Mouse (Mus musculus) kidney, adult 8-10 months (tissue): ENCODE data around the gene Gtf2i.

Source experiments
- DNase-seq, 2 experiments: peaks; one replicate each; pipeline ENCODE4 v3.0.0; 2022

Gtf2i gene

GRCm38 (mm10) chr5:134275021-134275420 lies 39.5 kb downstream of the Gtf2i start:
- DNase-seq = peak; percentile 76 to 77

DNA sequence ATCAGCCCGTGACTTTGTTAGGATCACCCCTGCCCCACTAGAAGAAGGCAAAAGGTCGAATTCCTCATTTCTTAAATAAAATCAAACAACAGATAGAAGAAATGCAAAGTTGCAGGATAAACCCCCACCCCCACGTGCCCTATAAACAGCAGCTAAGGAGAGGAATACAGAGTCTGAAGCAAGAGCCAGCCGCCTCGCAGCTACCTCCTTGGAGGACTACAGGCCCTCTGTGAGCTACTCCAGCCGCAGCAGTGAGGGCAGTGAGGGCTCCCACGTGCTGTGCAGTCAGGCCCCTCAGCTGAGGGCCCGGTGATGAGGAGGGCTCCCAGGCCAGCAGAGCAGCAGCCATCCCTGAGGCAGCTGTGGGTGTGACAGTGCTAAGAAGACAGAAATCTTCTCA lies 40.8 kb downstream of the Gtf2i start:
- DNase-seq = peak; percentile 31 to 55

GRCm38 (mm10) chr5:134272761-134273160 lies 41.8 kb downstream of the Gtf2i start:
- peak; percentile 39 to 70 for DNase-seq

GRCm38 (mm10) chr5:134271421-134271820 lies 43.1 kb downstream of the Gtf2i start:
- DNase-seq = peak; percentile 71 to 79

GRCm38 (mm10) chr5:134270566-134270965 lies 44.0 kb downstream of the Gtf2i start:
- DNase-seq = no peak

DNA sequence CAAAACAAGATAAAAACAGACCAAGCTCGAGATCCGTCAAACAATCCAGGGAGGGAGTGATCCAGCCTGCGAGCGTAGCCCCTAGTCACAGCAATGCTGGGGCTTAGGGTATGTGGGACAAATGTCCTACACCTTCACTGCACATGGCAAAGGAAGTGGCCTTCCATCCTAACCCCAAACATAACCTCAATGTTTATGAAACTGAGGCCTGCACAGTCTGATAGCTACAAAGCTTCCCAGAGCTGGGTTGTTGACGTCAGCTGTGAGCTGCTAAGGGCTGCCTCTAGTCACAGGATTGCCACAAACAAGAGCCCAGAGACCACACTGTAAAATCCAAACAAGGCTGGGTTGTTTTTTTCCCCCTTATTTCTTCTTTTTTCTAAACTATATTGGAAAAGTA lies 44.8 kb downstream of the Gtf2i start:
- no peak for DNase-seq

- DNase-seq = no peak
These were observed 45.8 kb downstream of the Gtf2i start for GRCm38 (mm10) chr5:134268751-134269150.

GRCm38 (mm10) chr5:134266404-134266803 lies 48.2 kb downstream of the Gtf2i start:
- no peak for DNase-seq

DNA sequence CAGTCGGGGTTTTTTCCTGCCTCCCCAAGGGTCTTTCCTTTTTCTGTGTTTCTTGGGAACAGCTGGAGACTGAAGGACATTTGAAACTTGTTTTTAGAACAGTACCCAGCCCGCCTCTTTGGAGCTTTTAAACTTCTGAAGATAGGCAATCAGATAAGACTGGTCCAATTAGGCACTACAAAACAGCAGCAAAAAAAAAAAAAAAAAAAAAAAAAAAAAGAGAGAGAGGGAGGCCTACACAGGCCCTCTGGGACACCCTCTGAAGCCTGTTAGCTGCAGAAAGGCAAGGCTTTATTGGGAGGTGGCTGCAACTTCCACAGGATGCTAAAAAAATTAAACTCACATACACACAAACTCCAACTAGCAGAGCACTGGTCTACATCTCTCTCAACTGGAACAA lies 48.7 kb downstream of the Gtf2i start:
- no peak for DNase-seq

DNA sequence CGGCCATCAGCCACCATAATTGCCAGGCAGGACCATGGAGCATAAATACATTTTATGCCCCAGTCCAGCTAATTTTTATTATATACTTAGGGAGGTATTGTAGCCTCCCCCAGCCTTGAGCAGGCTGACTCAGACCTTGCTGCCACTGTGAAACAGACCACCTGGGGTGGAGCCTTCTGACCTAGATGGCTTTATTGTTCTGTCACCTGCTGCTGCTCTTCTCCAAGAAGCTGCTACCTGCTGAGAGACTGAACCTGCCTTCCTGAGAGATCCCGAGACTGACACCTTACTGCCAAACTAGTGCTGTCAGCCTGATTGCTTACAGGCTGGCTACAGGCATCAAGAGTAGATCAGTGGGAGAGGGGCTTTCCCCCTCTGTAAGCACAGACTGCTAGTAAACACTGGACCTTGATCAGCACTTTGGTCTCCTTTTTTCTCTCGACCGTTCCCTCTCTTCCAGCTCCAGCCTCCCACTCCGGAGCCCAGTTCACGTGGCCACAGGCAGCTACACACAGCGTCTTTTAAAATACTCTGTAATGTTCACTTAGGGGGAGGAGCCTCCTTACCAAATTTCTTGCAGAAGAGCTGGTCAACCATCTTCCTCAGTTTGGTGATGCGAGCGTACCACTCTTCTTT lies 54.4 kb downstream of the Gtf2i start:
- no peak for DNase-seq

DNA sequence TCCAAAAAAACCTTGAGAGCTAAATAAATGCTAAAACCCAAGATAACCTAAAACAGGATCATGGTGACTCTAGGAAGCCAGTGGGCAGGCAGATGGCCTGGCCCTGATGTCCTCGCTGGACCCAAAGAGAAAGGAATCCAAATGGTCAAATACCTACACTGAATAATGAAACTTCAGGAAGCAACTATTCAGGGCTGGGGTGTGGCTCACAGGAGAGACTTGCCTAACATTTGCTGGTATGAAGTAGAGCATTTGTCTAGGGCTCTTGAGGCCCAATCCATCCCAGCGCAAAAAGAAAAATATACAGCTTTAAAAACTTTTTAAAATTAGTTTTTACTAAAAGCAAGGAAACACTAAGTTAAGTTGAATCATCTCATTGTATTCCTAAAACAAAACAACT lies 55.6 kb downstream of the Gtf2i start:
- DNase-seq = no peak

DNA sequence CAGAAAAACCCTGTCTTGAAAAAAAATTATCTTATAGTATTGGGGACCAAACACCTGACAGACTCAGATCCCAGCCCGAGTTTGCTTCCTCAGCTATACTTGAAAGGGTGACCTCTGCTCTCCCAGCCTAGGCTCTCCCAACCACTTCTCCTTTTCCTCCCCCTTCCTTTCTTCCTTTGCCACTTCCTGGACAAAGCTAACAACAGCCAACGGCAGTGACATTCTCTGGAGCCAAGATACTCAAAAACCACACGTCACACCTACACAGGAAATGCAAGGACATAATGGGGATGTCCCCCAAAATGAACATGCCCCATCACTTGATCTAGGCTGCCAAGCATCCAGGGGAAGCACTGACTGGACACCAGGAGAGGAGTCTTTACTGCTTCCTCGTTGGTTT lies 56.2 kb downstream of the Gtf2i start:
- no peak for DNase-seq

GRCm38 (mm10) chr5:134257349-134258031 lies 57.1 kb downstream of the Gtf2i start:
- DNase-seq = no peak

DNA sequence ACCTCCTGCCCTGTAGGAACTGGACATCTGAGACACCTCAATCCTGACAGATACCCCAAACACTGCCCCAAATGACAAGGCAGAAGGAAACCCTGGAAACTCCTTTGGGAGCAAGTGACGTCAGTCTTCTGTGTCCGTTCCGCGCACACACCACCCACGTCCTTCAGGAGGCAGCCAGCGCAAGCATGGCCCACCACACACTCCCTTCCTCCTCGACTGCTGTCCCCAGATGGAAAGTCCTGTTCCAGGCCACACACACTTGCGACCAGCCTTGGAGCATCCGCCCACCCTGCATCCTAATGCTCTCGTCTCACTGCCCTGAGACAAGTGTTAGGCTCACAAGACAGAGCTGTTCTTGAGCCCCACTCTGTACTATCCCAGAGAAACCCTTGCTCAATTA lies 59.3 kb downstream of the Gtf2i start:
- DNase-seq = no peak

DNA sequence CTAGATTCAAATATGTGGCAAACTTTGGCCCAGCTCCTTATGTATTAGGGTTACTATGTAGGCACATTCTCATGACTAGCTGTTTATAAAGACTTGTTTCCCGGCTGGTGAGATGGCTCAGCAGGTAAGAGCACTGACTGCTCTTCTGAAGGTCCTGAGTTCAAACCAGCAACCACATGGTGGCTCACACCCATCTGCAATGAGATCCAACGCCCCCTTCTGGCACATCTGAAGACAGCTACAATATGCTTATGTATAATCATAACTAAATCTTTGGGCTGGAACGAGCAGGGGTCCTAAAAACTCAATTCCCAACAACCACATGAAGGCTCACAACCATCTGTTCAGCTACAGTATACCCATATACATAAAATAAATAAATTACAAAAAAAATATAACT lies 60.8 kb downstream of the Gtf2i start:
- no peak for DNase-seq

DNA sequence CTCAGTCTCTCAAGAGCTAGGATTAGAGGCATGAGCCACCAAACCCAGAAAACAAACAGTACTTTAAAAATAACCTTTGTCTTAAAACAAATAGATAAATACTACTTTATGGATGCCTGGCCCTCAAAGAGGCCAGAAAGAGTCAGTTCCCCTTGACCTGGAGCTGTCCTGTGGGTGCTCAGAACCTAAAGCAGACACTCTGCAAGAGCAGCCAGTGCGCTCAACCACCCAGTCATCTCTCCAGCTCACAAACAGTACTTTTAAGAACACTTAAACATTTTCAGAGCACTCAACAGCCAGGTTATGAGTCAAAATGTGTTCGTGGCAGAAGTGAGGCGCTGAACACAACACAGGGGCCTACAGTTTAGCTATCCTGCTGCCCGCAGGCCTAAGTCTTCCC lies 63.5 kb downstream of the Gtf2i start:
- no peak for DNase-seq

DNA sequence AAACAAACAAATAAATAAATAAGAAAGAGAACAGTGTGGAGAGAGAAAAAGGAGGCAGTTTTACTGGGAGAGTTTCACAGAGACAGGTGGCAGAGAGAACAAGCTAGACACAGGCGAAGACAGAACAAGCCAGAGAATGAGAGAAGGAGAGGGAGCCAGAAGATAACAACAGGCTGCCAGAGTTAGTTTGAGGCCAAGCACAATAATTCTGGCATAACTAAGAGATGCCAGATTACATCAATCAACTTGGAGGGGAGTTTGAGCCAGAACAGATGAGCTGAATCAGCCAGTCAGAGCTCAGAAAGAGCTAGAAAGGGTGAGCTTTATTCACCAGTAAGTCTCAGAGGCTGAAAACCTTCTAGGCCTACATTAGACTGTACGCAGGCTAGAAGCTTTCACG lies 64.0 kb downstream of the Gtf2i start:
- no peak for DNase-seq

DNA sequence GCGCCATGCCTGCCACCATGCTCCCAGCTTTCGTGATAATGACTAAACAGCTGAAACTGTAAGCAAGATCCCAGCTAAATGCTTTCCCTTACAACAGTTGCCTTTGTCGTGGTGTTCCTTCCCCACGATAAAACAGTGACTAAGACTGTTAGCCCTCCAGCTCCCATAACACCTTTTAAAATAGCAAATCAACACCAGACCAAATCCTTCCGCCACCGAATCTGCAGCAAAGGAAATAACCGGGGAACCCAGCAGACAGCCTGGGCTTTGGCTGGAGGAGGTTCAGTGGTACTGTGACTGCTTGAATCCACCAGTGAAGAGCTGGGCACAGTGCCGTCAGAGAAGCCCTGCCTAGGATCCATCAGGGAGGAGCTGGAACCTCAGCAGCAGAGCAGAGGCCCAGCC lies 65.3 kb downstream of the Gtf2i start:
- DNase-seq = no peak

- no peak for DNase-seq
These were observed 65.8 kb downstream of the Gtf2i start for GRCm38 (mm10) chr5:134248608-134249244.

DNA sequence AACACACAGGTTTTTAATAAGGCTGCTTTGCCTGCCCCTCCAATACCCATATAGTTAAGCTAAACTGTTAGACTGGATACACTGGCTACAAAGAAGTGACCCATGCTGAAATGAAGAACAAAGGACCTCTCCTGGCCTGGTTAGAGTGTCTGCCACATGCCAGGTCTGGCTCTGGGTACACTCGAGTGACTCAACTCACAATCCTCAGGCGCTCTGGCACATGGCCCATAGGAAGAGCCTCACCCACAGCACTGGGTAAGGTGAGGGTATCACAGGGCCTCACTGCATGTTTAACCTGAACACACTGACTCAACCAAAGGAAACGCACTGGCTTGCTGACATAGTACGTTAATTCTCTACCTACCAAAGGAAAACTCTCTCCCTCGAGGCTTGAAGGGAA lies 68.4 kb downstream of the Gtf2i start:
- DNase-seq = no peak

- DNase-seq = no peak
These were observed 69.7 kb downstream of the Gtf2i start for GRCm38 (mm10) chr5:134244890-134245289.

GRCm38 (mm10) chr5:134243661-134244436 lies 70.7 kb downstream of the Gtf2i start:
- DNase-seq = no peak

- DNase-seq = no peak
These were observed 72.7 kb downstream of the Gtf2i start for GRCm38 (mm10) chr5:134241831-134242230.
